Mouse (Mus musculus) E14TG2a.4 (cell line): ENCODE results near the gene Pfas.

ENCODE experiments used
- CTCF ChIP-seq: conservative IDR thresholded peaks from 2 replicates; pipeline ENCODE4 v1.5.1; 2014; ENCODE audit warnings: low read length
- NANOG ChIP-seq: IDR thresholded peaks from 2 replicates; pipeline ENCODE4 v1.6.1; 2014; ENCODE audit warnings: borderline replicate concordance, low read length, mixed read lengths
- POU5F1 ChIP-seq: IDR thresholded peaks from 2 replicates; pipeline ENCODE4 v1.6.1; 2014; ENCODE audit warnings: low read length, borderline replicate concordance

- TF ChIP-seq CTCF, result no peak
- no peak for TF ChIP-seq POU5F1
- TF ChIP-seq NANOG, result no peak
Observed at GRCm38 (mm10) chr11:69048151-69048550, 39.9 kb upstream of the Pfas start.
